Mouse (Mus musculus) ES-E14 (cell line): ENCODE results near the gene Raver1. TPM values are rescaled to one million over a fixed set of nuclear protein-coding genes. Genes with fewer than 3 reads are reported as not detected.

Experiments used
- DNase-seq: peaks from one replicate; pipeline ENCODE4 v3.0.0-alpha.2; 2013; ENCODE audit warnings: low read depth, low spot score
- H3K27ac ChIP-seq: 2 replicates; pipeline ENCODE4 v1.5.1; 2012; ENCODE audit warnings: low read depth, mild to moderate bottlenecking, low read length, moderate library complexity, mixed read lengths; ENCODE audit not compliant: poor library complexity, insufficient read depth, severe bottlenecking
- H3K36me3 ChIP-seq: 2 replicates; pipeline ENCODE4 v1.6.1; 2012; ENCODE audit warnings: mild to moderate bottlenecking, low read length, moderate library complexity, mixed read lengths; ENCODE audit not compliant: control insufficient read depth, poor library complexity, insufficient read depth, severe bottlenecking
- H3K4me1 ChIP-seq, 2 experiments: fragments of 150-350 bp in 1 of 2; sonication (generic) in 1 of 2; 2 replicates each; pipeline ENCODE4 v1.6.1; 2012; ENCODE audit warnings: low read length in 2 of 2, mild to moderate bottlenecking in 1 of 2, mixed read lengths in 1 of 2; ENCODE audit not compliant: control insufficient read depth in 2 of 2, insufficient read depth in 2 of 2, poor library complexity in 1 of 2
- H3K4me3 ChIP-seq, 2 experiments: fragments of 150-350 bp in 1 of 2; sonication (generic) in 1 of 2; 2 replicates each; pipeline ENCODE4 v1.5.1; 2012; ENCODE audit warnings: low read length in 2 of 2, low read depth in 1 of 2, mild to moderate bottlenecking in 1 of 2, mixed read lengths in 1 of 2; ENCODE audit not compliant: insufficient read depth in 1 of 2, poor library complexity in 1 of 2, severe bottlenecking in 1 of 2
- H3K9ac ChIP-seq: 2 replicates; pipeline ENCODE4 v1.6.1; 2012; ENCODE audit warnings: low read depth, mild to moderate bottlenecking, low read length, mixed read lengths; ENCODE audit not compliant: poor library complexity, insufficient read depth, severe bottlenecking
- H3K9me3 ChIP-seq: fragments of 150-350 bp; sonication (generic); 2 replicates; pipeline ENCODE4 v1.6.1; 2012; ENCODE audit warnings: low read depth, mild to moderate bottlenecking, low read length; ENCODE audit not compliant: control insufficient read depth, insufficient read depth
- CHD2 ChIP-seq: IDR thresholded peaks from 2 replicates; pipeline ENCODE4 v1.6.1; 2014; ENCODE audit warnings: mild to moderate bottlenecking, low read depth, low read length, inconsistent platforms
- HCFC1 ChIP-seq: IDR thresholded peaks from 2 replicates; pipeline ENCODE4 v1.6.1; 2012; ENCODE audit warnings: low read length, inconsistent platforms, borderline replicate concordance; ENCODE audit not compliant: insufficient read depth
- MAFK ChIP-seq: IDR thresholded peaks from 2 replicates; pipeline ENCODE4 v1.6.1; 2014; ENCODE audit warnings: mild to moderate bottlenecking, low read depth, low read length, inconsistent platforms; ENCODE audit not compliant: insufficient read depth
- ZC3H11A ChIP-seq: IDR thresholded peaks from 2 replicates; pipeline ENCODE4 v1.6.1; 2012; ENCODE audit warnings: low read depth, mild to moderate bottlenecking, inconsistent platforms, low read length, borderline replicate concordance
- ZNF384 ChIP-seq: IDR thresholded peaks from 2 replicates; pipeline ENCODE4 v1.6.1; 2012; ENCODE audit warnings: low read depth, low read length, inconsistent platforms
- in situ Hi-C, 2 experiments: fragments of 600-800 bp; cut with MboI; formaldehyde crosslinking; loops; one replicate each; pipeline ENCODE4 v1.15.1; 2025; ENCODE audit warnings: low sequenced_read_pairs in 2 of 2, inconsistent platforms in 1 of 2; ENCODE audit not compliant: unreplicated experiment in 2 of 2
- total RNA-seq: library from RNA; depleted of rRNA; stranded (reverse); fragments of 300-350 nt; gene quantifications from 2 replicates; pipeline ENCODE4 v1.2.3, GENCODE M21; 2012

The Raver1 gene
- total RNA-seq, 1 experiment, result 26.3 TPM

DNA sequence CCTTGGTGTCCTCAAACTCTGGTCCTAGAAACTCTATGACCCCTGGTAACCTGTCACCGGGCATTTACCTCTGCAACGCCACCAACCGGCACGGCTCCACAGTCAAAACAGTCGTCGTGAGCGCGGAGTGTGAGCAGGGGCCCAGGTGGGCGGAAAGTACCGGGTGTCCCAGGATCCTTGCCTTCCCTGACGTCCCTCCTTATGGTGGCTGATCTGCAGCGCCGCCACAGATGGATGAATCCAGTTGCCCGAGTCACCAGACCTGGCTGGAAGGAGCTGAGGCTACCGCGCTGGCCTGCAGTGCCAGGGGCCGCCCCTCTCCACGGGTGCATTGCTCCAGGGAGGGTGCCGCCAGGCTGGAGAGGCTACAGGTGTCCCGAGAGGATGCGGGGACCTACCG, 55.1 kb downstream of the Raver1 start:
- DNase-seq, result no peak
- Histone ChIP-seq H3K27ac (no peak overlapping the region), H3K4me3 (peak overlapping the region; percentile 55 to 59; a peak in 3 of 4 replicates), H3K36me3 (no peaks in the 10 kb centered on the region), H3K4me1 (peaks cover 0 to 37% of the 10 kb centered on the region in 2 experiments; a peak in 3 of 4 replicates), H3K9ac (no peak overlapping the region), H3K9me3 (no peaks in the 10 kb centered on the region)
- TF ChIP-seq HCFC1 (no peak), ZC3H11A (no peak), CHD2 (no peak), MAFK (no peak), ZNF384 (no peak)
- in situ Hi-C loops, result no loop called here

DNA sequence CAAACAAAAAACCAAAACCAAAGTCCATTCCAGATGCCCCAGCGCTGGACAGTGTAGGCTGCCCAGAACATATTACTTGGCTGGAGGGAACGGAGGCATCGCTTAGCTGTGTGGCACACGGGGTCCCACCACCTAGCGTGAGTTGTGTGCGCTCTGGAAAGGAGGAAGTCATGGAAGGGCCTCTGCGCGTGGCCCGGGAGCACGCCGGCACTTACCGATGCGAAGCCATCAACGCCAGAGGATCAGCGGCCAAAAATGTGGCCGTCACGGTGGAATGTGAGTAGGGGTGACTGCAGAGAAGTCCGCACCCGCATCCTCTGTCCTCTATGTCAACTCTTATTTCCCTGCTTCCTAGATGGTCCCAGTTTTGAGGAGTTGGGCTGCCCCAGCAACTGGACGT, 55.6 kb downstream of the Raver1 start:
- DNase-seq, result no peak
- TF ChIP-seq MAFK, result no peak
- TF ChIP-seq CHD2, result no peak
- no peak for TF ChIP-seq ZNF384
- no peak for TF ChIP-seq ZC3H11A
- TF ChIP-seq HCFC1, result no peak

DNA sequence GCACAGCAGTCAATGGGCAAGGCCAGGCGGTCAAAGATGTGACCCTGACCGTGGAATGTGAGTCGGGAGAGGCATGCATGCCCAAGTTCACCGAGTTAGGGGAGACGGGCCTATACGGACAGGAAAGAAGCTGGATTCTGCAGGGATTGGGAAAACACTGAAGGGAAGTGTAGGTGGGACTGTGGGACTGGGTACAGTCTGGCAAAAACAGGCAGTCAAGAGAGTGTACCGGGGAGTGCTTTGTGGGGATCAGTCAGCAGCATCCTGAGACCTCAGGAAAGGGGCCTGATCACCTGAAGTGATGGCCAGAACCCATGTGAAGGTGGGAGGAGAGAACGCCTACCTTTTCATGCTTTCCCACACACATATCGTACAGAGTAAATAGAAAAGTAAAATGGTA, 56.2 kb downstream of the Raver1 start:
- H3K4me3 ChIP-seq, result peak overlapping the region in 1 of 2 experiments; percentile 13; a peak in 1 of 4 replicates

More for the DNA sequence above, 55.6 kb downstream of the Raver1 start:
- Histone ChIP-seq H3K4me3 (peak overlapping the region; percentile 8 to 59; a peak in 3 of 4 replicates), H3K4me1 (peaks cover 0 to 34% of the 10 kb centered on the region in 2 experiments; a peak in 3 of 4 replicates), H3K9ac (no peak overlapping the region), H3K36me3 (no peaks in the 10 kb centered on the region), H3K9me3 (no peaks in the 10 kb centered on the region), H3K27ac (no peak overlapping the region)
- in situ Hi-C loops, result no loop called here

DNA sequence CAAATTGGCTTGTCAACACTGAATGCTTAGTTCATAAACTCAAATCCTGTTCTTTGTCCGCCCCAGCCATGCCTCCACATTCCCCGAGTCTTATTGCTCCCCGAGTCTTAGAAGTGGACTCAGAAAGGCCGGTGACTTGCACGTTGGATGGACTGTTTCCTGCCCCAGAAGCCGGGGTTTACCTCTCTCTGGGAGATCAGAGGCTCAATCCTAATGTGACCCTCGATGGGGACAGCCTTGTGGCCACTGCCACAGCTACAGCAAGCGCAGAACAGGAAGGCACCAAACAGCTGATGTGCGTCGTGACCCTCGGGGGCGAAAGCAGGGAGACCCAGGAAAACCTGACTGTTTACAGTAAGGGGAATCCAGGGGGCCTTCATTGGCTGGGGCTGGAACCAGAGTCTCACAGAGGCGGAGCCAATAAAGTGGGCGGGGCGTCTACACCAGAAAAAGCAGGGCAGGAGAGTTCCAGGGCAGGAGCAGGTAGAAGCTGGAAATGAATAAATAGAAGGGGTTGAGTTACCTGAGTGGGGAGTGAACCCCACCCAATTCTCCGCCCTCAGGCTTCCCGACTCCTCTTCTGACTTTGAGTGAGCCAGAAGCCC, 57.2 kb downstream of the Raver1 start:
- DNase-seq, result peak; percentile 81
- H3K4me1 ChIP-seq, result peaks cover 0 to 44% of the 10 kb centered on the region in 2 experiments; a peak in 3 of 4 replicates

More for the DNA sequence above, 56.2 kb downstream of the Raver1 start:
- Histone ChIP-seq H3K9ac (no peak overlapping the region), H3K27ac (no peak overlapping the region; the same call in 1 of the 2 replicates), H3K4me1 (peaks cover 0 to 37% of the 10 kb centered on the region in 2 experiments; a peak in 3 of 4 replicates), H3K36me3 (no peaks in the 10 kb centered on the region), H3K9me3 (no peaks in the 10 kb centered on the region)
- in situ Hi-C loops, result no loop called here
- TF ChIP-seq HCFC1, result no peak
- no peak for TF ChIP-seq MAFK
- no peak for TF ChIP-seq CHD2
- no peak for TF ChIP-seq ZC3H11A
- TF ChIP-seq ZNF384, result no peak
- no peak for DNase-seq

More for the DNA sequence above, 57.2 kb downstream of the Raver1 start:
- H3K9ac ChIP-seq, result no peak overlapping the region
- no peak overlapping the region for H3K27ac ChIP-seq
- in situ Hi-C loops, result no loop called here
- no peaks in the 10 kb centered on the region for H3K36me3 ChIP-seq
- no peaks in the 10 kb centered on the region for H3K9me3 ChIP-seq
- TF ChIP-seq ZNF384 (no peak), MAFK (no peak), CHD2 (no peak), HCFC1 (no peak), ZC3H11A (no peak)
- H3K4me3 ChIP-seq, result peak overlapping the region in 1 of 2 experiments; percentile 38; a peak in 2 of 4 replicates
